Mouse (Mus musculus): Measurements from ENCODE around the gene Golga2. TPM values are rescaled to one million over a fixed set of nuclear protein-coding genes. Genes with fewer than 3 reads are reported as not detected.

Golga2 gene
- polyA plus RNA-seq, 1 experiment from 2014 or later = 15.4 TPM

GRCm38 (mm10) chr2:32342039-32342438, 54.9 kb downstream of the Golga2 start:
- DNase-seq (ENCODE audit: low spot score) = no peak

DNA sequence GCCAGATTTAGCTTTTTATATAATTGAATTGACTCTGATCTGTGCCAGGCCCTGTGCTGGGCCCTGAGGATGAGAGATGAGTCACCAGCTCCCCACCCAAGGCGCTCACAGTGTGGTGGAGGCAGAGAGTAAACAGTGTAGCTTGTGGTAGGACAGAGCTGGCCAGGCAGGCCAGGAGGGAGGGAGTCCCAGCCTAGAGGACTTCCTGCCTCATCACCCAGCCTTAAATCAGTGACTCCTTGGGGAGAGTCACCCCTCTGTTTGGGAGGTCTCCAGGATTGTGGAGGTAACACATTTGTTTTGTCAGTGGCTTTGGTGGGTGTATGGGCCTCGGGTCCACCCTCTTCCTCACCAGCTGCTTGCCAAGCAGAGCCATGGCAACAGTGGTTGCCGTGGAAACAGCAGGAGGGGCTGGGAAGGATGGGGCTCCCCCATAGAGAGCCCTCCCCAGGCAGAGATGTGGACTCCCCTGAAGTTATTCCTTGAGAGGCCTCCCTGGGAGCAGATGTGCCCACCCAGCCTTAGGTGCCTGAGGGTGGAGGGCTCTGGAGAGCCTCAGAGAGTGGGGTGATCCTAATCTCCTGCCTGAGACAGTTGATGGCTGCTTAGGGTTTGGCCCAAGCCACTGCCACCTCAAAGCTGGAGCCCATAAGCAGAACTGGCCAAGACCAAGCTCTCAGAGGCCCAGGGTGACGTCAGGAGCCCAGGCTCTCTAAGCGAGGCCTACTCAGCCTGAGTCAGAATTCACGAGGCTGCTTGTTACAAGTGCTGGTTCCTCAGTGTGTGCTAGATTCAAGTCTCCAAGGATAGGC, 55.6 kb downstream of the Golga2 start:
- no peak for DNase-seq (ENCODE audit: low spot score)

GRCm38 (mm10) chr2:32343351-32343671, 56.1 kb downstream of the Golga2 start:
- DNase-seq (ENCODE audit: low spot score) = no peak

DNA sequence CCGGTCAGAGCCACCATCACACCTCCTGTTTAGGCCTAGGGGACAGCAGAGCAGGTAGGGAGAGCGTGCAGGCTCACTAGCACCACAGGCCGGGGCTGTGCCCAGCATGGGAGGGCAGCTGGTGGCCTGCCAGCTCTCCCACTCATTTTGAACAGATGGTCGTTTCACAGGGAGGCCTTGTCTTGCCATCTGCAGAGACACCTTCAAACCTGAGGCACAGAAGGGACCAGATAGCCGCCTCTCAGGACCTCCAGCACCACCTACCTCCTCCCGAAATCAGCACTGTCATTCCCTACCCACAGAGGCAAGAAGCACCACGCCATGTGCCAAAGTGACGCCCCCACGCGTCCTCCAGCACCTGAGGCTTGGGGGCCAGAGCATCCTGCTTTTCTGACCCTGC, 56.9 kb downstream of the Golga2 start:
- no peak for DNase-seq (ENCODE audit: low spot score)

GRCm38 (mm10) chr2:32344598-32345321, 57.6 kb downstream of the Golga2 start:
- no peak for DNase-seq (ENCODE audit: low spot score)

DNA sequence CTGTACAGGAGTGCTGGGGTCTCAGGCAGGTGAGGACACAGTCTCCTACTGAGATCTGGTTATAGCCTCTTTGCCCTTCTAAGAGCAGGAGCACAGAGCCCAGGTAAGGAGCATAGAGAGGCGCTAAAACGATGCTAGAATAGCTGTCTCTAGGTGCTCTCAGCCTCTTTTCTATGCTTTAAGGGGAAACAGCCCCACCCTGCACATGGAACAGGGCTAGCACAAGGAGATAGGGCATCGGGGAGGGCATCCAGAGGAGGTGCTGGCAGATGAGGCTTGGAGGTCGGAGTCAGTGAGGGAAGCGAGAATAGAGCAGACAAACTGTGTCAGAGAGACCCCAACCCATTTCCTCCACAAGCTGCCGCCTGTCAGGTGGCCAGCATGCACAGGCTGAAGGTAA, 59.8 kb downstream of the Golga2 start:
- no peak for DNase-seq (ENCODE audit: low spot score)

DNA sequence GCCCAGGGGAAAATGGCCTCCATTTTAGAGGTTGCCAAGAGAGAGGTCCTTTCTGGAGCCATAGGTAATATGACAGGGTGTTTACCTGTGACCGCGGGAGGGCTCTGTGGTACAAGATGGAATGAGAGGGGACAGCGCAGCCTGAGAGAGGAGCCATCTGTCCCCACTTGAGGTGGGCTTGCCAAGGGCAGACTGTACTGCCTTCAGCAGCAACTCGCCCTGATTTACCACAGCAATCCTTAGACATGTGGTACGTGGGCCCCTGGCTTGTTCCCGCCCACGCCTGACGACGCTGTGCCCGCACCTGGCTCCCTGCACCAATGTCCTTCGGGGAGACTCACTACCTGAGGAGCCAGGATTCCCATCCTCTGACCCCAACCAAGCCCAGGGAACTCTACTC, 61.1 kb downstream of the Golga2 start:
- no peak for DNase-seq (ENCODE audit: low spot score)

DNA sequence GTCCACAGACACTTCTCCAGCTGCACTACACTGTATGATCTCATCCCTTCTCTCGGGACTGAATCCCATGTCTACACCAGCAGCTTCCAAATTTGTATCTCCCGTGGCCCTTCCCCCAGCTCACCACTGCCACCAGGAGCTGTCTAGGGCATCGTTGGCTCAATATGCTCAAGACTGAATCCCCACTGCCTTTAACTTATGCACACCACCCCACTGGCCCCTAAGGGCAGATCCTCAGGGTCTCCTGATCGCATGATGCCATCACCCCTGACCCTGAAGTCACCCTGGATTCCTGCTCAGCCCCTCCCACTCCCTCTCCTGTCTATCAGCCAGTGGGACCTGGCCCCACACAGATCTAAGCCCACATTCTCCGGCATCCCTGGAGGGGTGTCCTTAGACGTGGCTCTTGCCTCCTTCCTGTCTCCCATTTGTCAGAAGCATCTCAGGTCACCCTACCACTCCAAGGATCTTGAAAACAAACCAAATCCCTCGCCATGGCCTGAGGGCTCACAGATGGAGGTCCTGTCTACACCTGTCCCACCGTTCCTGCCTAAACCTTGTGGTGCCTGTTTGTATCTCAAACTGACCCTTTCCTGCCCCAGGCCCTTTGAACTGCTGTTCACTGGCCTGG, 62.6 kb downstream of the Golga2 start:
- no peak for DNase-seq (ENCODE audit: low spot score)

GRCm38 (mm10) chr2:32350471-32351051, 63.4 kb downstream of the Golga2 start:
- DNase-seq (ENCODE audit: low spot score) = no peak

- peak; percentile 7 for DNase-seq (ENCODE audit: low spot score)
Measured at GRCm38 (mm10) chr2:32351471-32351961, 64.3 kb downstream of the Golga2 start.

DNA sequence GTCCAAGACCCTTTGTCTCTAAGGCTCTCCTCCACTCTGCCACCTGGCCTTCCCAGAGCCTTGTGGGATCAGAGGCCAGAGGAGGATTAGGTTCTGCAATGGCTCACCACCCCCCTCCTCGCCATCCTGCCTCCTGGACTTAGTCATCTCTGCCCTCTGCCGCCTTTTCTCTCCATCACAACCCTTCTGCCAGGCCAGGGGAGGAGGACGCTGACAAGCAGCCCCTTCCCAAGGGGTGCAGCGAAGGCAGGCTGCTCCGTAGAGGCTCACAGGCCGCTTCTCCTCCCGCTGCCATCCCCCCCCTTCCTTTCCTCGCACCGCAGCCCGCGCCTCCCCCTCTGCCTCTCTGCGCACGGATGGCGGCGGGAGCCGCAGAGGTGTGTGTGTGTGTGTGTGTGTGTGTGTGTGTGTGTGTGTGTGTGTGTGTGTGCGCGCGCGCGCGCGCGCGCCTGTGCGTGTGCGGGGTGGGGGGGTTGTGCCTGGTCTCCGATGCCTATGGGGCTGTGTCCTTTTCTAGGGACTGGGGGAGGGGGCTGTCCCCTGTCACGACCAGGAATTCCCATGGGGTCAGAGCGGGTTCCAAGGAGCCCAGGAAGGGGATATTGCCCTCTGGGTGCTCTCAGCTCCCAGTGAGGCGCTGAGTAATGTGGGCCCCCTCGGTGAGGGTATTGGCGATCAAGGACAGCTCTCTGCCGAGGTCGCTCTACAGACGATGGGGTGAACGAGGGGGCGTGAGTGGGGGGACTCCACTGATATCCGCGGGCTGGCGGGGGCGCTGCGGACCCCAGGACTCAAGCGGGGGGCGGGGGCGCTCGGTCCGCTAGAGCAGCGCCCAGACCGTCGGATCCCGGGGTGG, 65.2 kb downstream of the Golga2 start, which contains the start of gene Ciz1:
Ciz1 (plus strand) TSS at position 177 of the 856 bp plus-strand sequence.
- peak; percentile 55 for DNase-seq (ENCODE audit: low spot score)

GRCm38 (mm10) chr2:32353007-32353542, 65.9 kb downstream of the Golga2 start, which contains the start of gene Dnm1:
Gene Dnm1 (minus strand): TSS chr2:32353338.
- DNase-seq (ENCODE audit: low spot score) = peak; percentile 83

GRCm38 (mm10) chr2:32353836-32354235, 66.7 kb downstream of the Golga2 start:
- no peak for DNase-seq (ENCODE audit: low spot score)

DNA sequence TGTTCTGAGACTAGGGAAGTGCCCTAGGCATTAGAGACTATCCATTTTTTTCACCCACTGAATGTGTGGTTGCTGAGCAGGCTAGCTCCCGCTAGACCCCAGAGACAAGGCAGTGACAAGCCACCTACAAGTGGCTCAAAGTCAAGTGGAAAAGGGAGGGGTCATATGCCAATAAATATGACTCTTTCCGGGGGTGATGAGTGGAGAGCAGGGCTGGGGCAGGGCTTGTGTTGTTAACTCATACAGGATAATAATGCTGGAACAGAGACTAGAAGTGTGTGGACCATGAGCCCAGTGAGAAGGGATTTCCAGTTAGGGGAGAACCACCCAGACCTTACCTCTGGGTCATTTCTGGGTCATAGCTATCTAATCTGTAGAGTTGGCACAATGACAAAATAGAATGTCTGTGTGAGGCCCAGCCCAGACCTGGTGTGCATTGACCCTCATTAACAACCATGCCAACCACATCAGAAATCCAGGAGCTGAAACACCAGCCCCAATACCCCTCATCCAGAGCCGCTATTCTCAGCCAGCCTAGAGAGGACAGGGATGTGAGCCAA, 67.2 kb downstream of the Golga2 start:
- DNase-seq (ENCODE audit: low spot score) = no peak

- no peak for DNase-seq (ENCODE audit: low spot score)
Measured at GRCm38 (mm10) chr2:32356216-32356615, 69.0 kb downstream of the Golga2 start.

Small RNAs within 50 kb of the gene (microRNA-seq; reads per million reads assigned to microRNA genes)
- gene Gm23363 (ENCODE audit: borderline number of aligned reads) (not detected), gene Mir199b (ENCODE audit: borderline number of aligned reads) (67.4 reads per million, percentile 43 among the genes with 10 or more reads in this experiment)

Other genes with a start within 250 kb of the Golga2 start
- 57.5 and 68.6 TPM in 2 replicates for gene Fam78a, start 202.5 kb upstream of the Golga2 start, polyA plus RNA-seq (2015; fragmentation: Nextera tagmentation; extraction: Ambion mirVana)
- 0.91 and 1.0 TPM in 2 replicates for gene Plpp7, start 191.9 kb upstream of the Golga2 start, polyA plus RNA-seq (2015; fragmentation: Nextera tagmentation; extraction: Ambion mirVana)
- gene Prrc2b, start 136.3 kb upstream of the Golga2 start, polyA plus RNA-seq (2015; fragmentation: Nextera tagmentation; extraction: Ambion mirVana) = 22.5 and 33.6 TPM in 2 replicates
- 13.2 and 15.6 TPM in 2 replicates for gene Pomt1, start 50.8 kb upstream of the Golga2 start, polyA plus RNA-seq (2015; fragmentation: Nextera tagmentation; extraction: Ambion mirVana)
- gene Uck1, start 27.2 kb upstream of the Golga2 start, polyA plus RNA-seq (2015; fragmentation: Nextera tagmentation; extraction: Ambion mirVana) = 66.9 and 72.4 TPM in 2 replicates
- 429 and 466 TPM in 2 replicates for gene Swi5, start 691 bp downstream of the Golga2 start, polyA plus RNA-seq (2015; fragmentation: Nextera tagmentation; extraction: Ambion mirVana)
- gene Ciz1, start 64.9 kb downstream of the Golga2 start, polyA plus RNA-seq (2015; fragmentation: Nextera tagmentation; extraction: Ambion mirVana) = 30.5 and 37.6 TPM in 2 replicates
- gene Dnm1, start 66.0 kb downstream of the Golga2 start, polyA plus RNA-seq (2015; fragmentation: Nextera tagmentation; extraction: Ambion mirVana) = 0.69 and 0.83 TPM in 2 replicates
- 66.9 and 77.3 TPM in 2 replicates for gene 1110008P14Rik, start 94.6 kb downstream of the Golga2 start, polyA plus RNA-seq (2015; fragmentation: Nextera tagmentation; extraction: Ambion mirVana)
- gene Lcn2, start 100.9 kb downstream of the Golga2 start, polyA plus RNA-seq (2015; fragmentation: Nextera tagmentation; extraction: Ambion mirVana) = 4.3 and 6.3 TPM in 2 replicates
- 17.8 and 18.5 TPM in 2 replicates for gene Ptges2, start 108.5 kb downstream of the Golga2 start, polyA plus RNA-seq (2015; fragmentation: Nextera tagmentation; extraction: Ambion mirVana)
- gene Naif1, start 163.1 kb downstream of the Golga2 start, polyA plus RNA-seq (2015; fragmentation: Nextera tagmentation; extraction: Ambion mirVana) = 5.4 and 6.2 TPM in 2 replicates
- gene Slc25a25, start 164.1 kb downstream of the Golga2 start, polyA plus RNA-seq (2015; fragmentation: Nextera tagmentation; extraction: Ambion mirVana) = 16.3 and 18.9 TPM in 2 replicates
- gene Fam102a, start 247.9 kb downstream of the Golga2 start, polyA plus RNA-seq (2015; fragmentation: Nextera tagmentation; extraction: Ambion mirVana) = 8.4 and 8.9 TPM in 2 replicates

Measured in thymus, postnatal 0 days (tissue).